Mouse (Mus musculus) gastrocnemius, adult 2 months (tissue): ENCODE measurements at regions not wholly inside any gene's neighbourhood (a gene's known extent, or its start where the extent isn't known, plus 50 kb on each side); places are given as distances from the start of the nearest gene placed in this dataset.

Experiments used
- DNase-seq: peaks from one replicate; pipeline ENCODE4 v3.0.0; 2022
- H3K27ac ChIP-seq: fragments of 200-600 bp; 2 replicates; pipeline ENCODE4 v1.8.1; 2022; ENCODE audit warnings: mild to moderate bottlenecking
- H3K4me3 ChIP-seq: fragments of 200-600 bp; 2 replicates; pipeline ENCODE4 v1.8.1; 2022; ENCODE audit warnings: mild to moderate bottlenecking, moderate library complexity
- CTCF ChIP-seq: fragments of 200-600 bp; IDR thresholded peaks from 2 replicates; pipeline ENCODE4 v1.8.1; 2022; ENCODE audit warnings: antibody characterized with exemption, mild to moderate bottlenecking, moderate library complexity
- intact Hi-C: fragments of 180-260 bp; cut with DNase I; formaldehyde crosslinking; loops from one replicate; pipeline ENCODE4 v1.15.1; 2025

GRCm38 (mm10) chr5:64401737-64402136 is 245.6 kb downstream of the Tbc1d1 start:
- intact Hi-C loops: no loop called here

GRCm38 (mm10) chr5:64403077-64403981 is 247.2 kb downstream of the Tbc1d1 start:
- TF ChIP-seq CTCF: no peak
- intact Hi-C loops: no loop called here
- no peak overlapping the region for H3K4me3 ChIP-seq
- no peak overlapping the region for H3K27ac ChIP-seq
- no peak for DNase-seq

More at GRCm38 (mm10) chr5:64401737-64402136, 245.6 kb downstream of the Tbc1d1 start:
- Histone ChIP-seq H3K4me3 (no peak overlapping the region), H3K27ac (no peak overlapping the region)
- DNase-seq: no peak
- TF ChIP-seq CTCF: no peak

- intact Hi-C loops: no loop called here
- TF ChIP-seq CTCF: no peak
- no peak overlapping the region for H3K27ac ChIP-seq
- no peak overlapping the region for H3K4me3 ChIP-seq
- DNase-seq: no peak
Measured at GRCm38 (mm10) chr5:64403982-64404345, 247.9 kb downstream of the Tbc1d1 start.

GRCm38 (mm10) chr5:64404512-64404911 is 248.4 kb downstream of the Tbc1d1 start:
- Histone ChIP-seq H3K4me3 (no peak overlapping the region), H3K27ac (no peak overlapping the region)
- intact Hi-C loops: no loop called here
- no peak for DNase-seq
- no peak for TF ChIP-seq CTCF

GRCm38 (mm10) chr5:64408938-64409337 is 252.8 kb downstream of the Tbc1d1 start:
- no peak for DNase-seq
- no peak for TF ChIP-seq CTCF
- H3K4me3 ChIP-seq: no peak overlapping the region
- H3K27ac ChIP-seq: no peak overlapping the region
- intact Hi-C loops: no loop called here

GRCm38 (mm10) chr5:64410621-64411020 is 254.5 kb downstream of the Tbc1d1 start:
- DNase-seq: peak; percentile 54
- peak overlapping the region; percentile 12; the same call in 1 of the 2 replicates for H3K27ac ChIP-seq
- no peak for TF ChIP-seq CTCF
- intact Hi-C loops: no loop called here
- H3K4me3 ChIP-seq: no peak overlapping the region

GRCm38 (mm10) chr5:64414519-64414918 is 258.4 kb downstream of the Tbc1d1 start:
- no peak for DNase-seq
- Histone ChIP-seq H3K4me3 (no peak overlapping the region), H3K27ac (no peak overlapping the region)
- no peak for TF ChIP-seq CTCF
- intact Hi-C loops: no loop called here

GRCm38 (mm10) chr5:64419395-64419794 is 263.3 kb downstream of the Tbc1d1 start:
- DNase-seq: no peak
- TF ChIP-seq CTCF: no peak
- H3K27ac ChIP-seq: no peak overlapping the region
- no peak overlapping the region for H3K4me3 ChIP-seq
- intact Hi-C loops: no loop called here

- Histone ChIP-seq H3K4me3 (no peak overlapping the region), H3K27ac (no peak overlapping the region)
- intact Hi-C loops: no loop called here
- no peak for DNase-seq
- TF ChIP-seq CTCF: no peak
Measured at GRCm38 (mm10) chr5:64422787-64423587, 266.9 kb downstream of the Tbc1d1 start.

GRCm38 (mm10) chr5:64428822-64429221 is 272.7 kb downstream of the Tbc1d1 start:
- Histone ChIP-seq H3K4me3 (no peak overlapping the region), H3K27ac (no peak overlapping the region)
- DNase-seq: no peak
- intact Hi-C loops: no loop called here
- TF ChIP-seq CTCF: no peak

GRCm38 (mm10) chr5:64430501-64430900 is 274.4 kb downstream of the Tbc1d1 start:
- Histone ChIP-seq H3K27ac (no peak overlapping the region), H3K4me3 (no peak overlapping the region)
- no peak for DNase-seq
- no peak for TF ChIP-seq CTCF
- intact Hi-C loops: no loop called here

- no peak for TF ChIP-seq CTCF
- Histone ChIP-seq H3K27ac (no peak overlapping the region), H3K4me3 (no peak overlapping the region)
- intact Hi-C loops: no loop called here
- no peak for DNase-seq
Measured at GRCm38 (mm10) chr5:64431624-64432023, 275.5 kb downstream of the Tbc1d1 start.

- intact Hi-C loops: no loop called here
- H3K4me3 ChIP-seq: no peak overlapping the region
- no peak overlapping the region for H3K27ac ChIP-seq
- no peak for TF ChIP-seq CTCF
- DNase-seq: no peak
Measured at GRCm38 (mm10) chr5:64433786-64434185, 277.7 kb downstream of the Tbc1d1 start.

GRCm38 (mm10) chr5:64435491-64435890 is 279.4 kb downstream of the Tbc1d1 start:
- no peak for DNase-seq
- Histone ChIP-seq H3K27ac (no peak overlapping the region), H3K4me3 (no peak overlapping the region)
- intact Hi-C loops: no loop called here
- TF ChIP-seq CTCF: no peak
